Mouse (Mus musculus): Measurements from ENCODE around the gene Scn3a. TPM values are rescaled to one million over a fixed set of nuclear protein-coding genes. Genes with fewer than 3 reads are reported as not detected.

Scn3a gene
- polyA plus RNA-seq, 1 experiment = 0.35 TPM

GRCm38 (mm10) chr2:65413746-65414145, 153.7 kb downstream of the Scn3a start:
- 1% methylated on average over 3 of the region's 3 CpGs for WGBS
- no peaks in the 10 kb centered on the region; the same call in 1 of the 2 replicates for H3K4me1 ChIP-seq (ENCODE audit: control insufficient read depth, insufficient read depth, insufficient read length)
- no peak overlapping the region for H3K4me3 ChIP-seq (ENCODE audit: extremely low read depth, insufficient read depth, insufficient read length)
- peak; percentile 19; the same call in 1 of the 2 replicates for TF ChIP-seq CTCF (IDR thresholded peaks at IDR 0.05; ENCODE audit: extremely low read depth, insufficient read depth, insufficient read length, insufficient replicate concordance)
- no peak for TF ChIP-seq POLR2A (IDR thresholded peaks at IDR 0.05; ENCODE audit: low read depth, low read length)
- H3K27me3 ChIP-seq (ENCODE audit: control insufficient read depth, insufficient read depth, low read length) = no peaks in the 10 kb centered on the region
- no peak overlapping the region for H3K27ac ChIP-seq (ENCODE audit: insufficient read depth, low read length)
- H3K36me3 ChIP-seq (ENCODE audit: control insufficient read depth, insufficient read depth, low read length) = no peaks in the 10 kb centered on the region
- peak in 1 of 2 experiments; percentile 9 for DNase-seq (ENCODE audit: low read depth in 1 of 2, low spot score in 2 of 2)

Other genes starting within 250 kb of the Scn3a start
- gene Slc38a11, start 203.6 kb downstream of the Scn3a start, polyA plus RNA-seq (2012; rRNA removed) = 0.05 and 0.07 TPM in 2 replicates
- 0.04 TPM in 1 of 2 replicates, not detected in the other for gene Scn2a, start 53.1 kb upstream of the Scn3a start, polyA plus RNA-seq (2012; rRNA removed)

Data from spleen, adult 2 months (tissue).